Mouse (Mus musculus) adrenal gland, postnatal 36 days (tissue): Measurements from ENCODE around the gene Hoxa5. TPM values are rescaled to one million over a fixed set of nuclear protein-coding genes. Genes with fewer than 3 reads are reported as not detected.

Source experiments
- DNase-seq, 2 experiments: peaks; one replicate each; pipeline ENCODE4 v3.0.0; 2021; ENCODE audit warnings: mixed read lengths in 1 of 2
- total RNA-seq, 2 experiments: library from RNA; stranded (reverse); gene quantifications; 2 replicates each; pipeline ENCODE4 v1.2.3; 2021

Hoxa5 gene
- total RNA-seq, 2 experiments from 2014 or later, result 14.7 to 27.8 TPM

DNA sequence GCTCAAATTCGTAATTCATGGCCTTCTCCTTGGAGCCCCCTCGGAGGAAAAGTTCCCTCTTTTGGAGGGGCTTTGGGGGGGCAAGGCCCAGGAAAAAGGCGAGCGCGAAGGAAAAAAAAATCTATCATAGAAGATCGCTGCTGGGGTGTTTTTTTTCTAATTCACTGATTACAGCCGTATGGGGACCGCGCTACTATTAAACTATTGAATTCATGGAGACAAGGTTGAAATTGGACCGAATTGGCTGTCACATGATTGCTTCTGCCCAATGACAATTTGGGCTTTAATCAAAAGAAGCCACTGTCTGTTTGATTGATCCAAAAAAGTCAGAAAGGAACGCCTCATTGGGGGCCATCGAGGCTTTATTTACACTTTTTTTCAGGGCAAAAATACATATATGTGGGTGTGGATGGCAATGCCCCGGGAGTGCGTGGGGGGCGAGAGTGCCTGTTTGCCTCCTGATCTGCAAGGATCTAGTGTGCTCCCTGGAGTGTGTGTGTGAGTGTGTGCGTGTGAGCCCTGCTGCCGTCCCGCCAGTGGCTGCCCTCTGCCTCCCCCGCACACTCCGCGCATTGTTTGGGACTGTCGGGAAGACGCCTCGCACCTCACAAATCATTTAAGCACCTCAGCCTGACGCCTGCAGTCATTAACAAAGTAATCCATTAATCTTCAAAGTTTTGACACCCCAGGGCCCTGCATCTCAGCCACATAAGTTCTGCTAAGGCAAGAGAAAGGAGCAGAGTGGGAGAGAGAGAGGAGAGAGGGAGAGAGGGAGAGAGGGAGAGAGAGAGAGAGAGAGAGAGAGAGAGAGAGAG, 39.6 kb downstream of the Hoxa5 start, which contains the start of gene Hoxa2:
TSS of gene Hoxa2 (minus strand) at position 206 of the 815 bp plus-strand sequence.
- DNase-seq, result peak in 1 of 2 experiments; percentile 62

DNA sequence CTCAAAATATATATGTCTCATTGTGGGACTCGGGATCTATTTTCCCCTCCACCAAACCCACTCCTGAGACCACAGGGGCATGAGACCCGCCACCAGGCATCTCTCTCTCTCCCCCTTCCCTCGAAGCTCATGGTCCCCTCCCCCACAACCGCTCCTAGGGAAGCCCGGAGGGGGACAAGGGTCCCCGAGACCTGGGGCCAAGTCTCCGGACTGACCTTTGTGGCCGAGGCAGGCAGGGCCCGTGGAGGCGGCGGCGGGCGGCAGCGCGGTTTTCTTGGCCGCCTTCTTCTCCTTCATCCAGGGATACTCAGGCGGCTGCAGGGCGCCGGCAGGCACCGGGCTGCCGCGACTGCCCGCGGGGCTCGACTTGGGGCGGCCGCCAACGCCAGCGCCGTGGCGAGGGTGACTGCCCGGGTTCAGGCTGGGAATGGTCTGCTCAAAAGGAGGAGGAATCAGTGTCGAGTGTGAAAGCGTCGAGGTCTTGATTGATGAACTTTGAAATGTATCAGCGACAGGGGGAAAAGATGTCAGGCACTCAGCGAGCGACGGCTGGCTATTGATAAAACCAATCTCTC, 40.2 kb downstream of the Hoxa5 start:
- peak in 1 of 2 experiments; percentile 56 for DNase-seq

DNA sequence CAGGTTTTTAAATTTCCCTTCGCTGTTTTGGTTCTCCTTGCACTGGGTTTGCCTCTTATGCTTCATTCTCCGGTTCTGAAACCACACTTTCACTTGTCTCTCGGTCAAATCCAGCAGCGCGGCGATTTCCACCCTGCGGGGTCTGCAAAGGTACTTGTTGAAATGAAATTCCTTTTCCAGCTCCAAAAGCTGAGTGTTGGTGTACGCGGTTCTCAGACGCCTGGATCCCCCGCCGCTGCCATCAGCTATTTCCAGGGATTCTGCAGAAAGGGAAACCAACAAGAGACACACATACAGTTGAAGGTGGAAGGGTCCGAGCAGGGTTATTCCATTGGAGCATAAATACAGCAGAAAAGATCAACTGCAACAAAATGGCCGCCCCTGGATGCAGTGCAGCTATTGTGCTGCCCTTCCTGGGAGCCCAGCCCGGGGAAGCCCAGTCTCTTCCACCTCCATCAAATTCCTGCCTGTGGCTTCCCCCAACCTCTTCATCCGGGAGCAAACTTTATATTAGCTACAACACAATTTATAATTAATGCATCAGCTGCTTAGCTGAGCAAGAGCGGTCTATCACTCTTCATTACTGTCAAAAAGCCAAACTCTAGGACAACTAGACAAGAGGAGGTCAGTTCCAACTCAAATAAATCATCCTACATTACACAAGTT, 40.9 kb downstream of the Hoxa5 start:
- DNase-seq, result peak in 1 of 2 experiments; percentile 52

GRCm38 (mm10) chr6:52162611-52163365, 41.6 kb downstream of the Hoxa5 start:
- DNase-seq, result no peak

GRCm38 (mm10) chr6:52162093-52162380, 42.4 kb downstream of the Hoxa5 start:
- peak in 1 of 2 experiments; percentile 44 for DNase-seq

DNA sequence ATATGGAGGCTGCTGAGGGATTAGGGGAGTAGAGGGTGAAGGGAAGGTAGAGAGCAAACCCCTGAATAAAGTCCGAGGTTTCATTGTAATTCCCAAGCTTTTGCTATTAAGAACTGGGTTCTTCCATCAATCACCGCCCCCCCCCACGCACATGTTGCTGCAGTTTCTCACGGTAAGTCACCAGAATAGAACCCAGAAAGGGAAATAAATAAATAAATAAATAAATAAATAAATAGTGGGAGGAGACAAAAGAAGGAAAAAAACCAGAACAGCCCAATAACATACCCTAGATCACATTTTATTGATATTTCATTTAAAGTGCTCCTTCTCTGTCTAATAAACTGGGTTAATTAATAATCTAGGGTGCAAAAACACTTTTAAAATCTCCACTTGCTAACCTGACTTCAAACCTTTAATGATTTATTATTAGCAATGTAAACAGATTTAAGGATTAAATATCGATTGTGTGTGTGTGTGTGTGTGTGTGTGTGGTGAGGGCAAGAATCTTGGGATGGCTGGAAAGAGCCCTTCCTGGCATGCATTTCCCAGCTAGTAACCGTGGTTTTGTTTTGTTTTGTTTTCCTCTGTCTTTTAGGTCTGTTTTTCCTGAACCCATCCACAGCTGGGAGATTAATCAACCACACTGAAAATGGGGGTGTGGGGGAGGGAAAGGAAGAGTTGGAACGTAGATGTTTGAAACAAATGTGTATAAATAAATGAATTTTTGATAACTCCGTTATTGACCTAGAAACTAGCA, 42.9 kb downstream of the Hoxa5 start:
- DNase-seq, result no peak

- peak in 1 of 2 experiments; percentile 65 for DNase-seq
These were observed 43.7 kb downstream of the Hoxa5 start for GRCm38 (mm10) chr6:52160511-52161335.

- DNase-seq, result peak in 1 of 2 experiments; percentile 57
These were observed 44.4 kb downstream of the Hoxa5 start for GRCm38 (mm10) chr6:52159979-52160378.

DNA sequence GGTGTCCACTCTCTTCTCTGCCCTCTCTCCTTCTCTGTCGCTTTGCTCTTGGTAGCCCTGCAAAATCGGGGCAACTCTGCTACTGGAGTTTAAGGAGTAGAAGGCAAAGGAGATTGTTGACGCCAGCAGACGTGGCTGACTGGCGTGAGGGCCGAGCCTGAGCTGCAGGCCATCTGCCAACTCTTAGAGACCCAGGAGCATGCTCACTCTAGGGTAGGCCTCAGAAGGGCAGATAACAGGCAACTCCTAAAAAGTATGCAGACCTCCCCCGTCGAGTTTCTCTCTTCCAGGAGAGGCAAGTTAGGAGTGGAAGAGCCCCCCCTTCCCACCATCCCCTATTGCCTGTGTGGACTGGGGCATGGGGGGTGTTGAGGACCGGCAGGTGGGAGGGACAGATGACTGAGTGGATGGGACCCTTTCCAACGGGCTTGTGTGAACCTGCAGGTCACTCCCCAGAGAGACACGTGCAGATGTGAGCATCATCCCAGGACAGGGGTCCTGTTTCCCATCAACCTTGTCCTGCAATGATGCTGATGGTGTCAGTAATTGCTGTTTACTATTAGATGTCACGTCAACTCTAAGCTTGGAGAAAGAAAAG, 45.1 kb downstream of the Hoxa5 start:
- DNase-seq, result peak in 1 of 2 experiments; percentile 76

DNA sequence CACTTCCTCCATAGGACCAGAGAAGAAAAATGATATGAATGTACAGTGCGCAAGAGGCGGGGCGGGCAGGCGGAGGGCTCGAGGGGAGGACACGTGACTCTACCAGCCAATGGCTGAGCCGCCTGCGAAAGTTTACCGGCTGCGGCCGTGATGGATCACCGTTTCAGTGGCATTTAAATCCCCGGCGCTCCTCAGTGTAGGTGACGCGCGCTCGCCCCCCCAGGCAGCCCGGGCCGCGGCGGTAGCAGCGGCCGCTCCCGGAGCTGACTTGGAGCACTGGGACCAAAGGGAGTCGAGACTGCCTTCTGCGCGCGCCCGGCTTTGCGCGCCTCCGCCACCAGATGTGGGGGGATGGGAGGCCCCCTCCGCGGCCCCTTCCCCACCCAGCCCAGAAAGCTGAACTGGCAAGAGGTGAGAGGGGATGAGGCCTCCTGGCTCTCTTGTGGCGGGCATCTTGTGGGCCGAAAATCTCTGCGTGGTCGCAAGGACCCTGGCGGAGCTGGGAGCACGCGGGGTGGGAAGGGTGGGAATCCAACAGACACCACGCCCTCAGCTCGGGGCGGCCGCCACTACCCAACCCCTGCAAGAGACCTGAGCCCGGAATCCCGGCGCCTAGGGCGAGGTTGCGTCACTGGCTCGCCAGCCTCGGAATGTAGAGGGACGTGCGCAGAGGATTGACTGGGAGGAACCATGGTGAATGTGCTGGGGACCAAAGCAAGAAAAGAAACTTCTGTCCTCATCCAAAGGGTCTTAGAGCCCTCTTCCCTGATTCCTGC, 45.9 kb downstream of the Hoxa5 start, which contains the start of gene Hoxa1:
TSS of gene Hoxa1 (minus strand) at position 42 of the 776 bp plus-strand sequence.
- peak; percentile 92 to 94 for DNase-seq

DNA sequence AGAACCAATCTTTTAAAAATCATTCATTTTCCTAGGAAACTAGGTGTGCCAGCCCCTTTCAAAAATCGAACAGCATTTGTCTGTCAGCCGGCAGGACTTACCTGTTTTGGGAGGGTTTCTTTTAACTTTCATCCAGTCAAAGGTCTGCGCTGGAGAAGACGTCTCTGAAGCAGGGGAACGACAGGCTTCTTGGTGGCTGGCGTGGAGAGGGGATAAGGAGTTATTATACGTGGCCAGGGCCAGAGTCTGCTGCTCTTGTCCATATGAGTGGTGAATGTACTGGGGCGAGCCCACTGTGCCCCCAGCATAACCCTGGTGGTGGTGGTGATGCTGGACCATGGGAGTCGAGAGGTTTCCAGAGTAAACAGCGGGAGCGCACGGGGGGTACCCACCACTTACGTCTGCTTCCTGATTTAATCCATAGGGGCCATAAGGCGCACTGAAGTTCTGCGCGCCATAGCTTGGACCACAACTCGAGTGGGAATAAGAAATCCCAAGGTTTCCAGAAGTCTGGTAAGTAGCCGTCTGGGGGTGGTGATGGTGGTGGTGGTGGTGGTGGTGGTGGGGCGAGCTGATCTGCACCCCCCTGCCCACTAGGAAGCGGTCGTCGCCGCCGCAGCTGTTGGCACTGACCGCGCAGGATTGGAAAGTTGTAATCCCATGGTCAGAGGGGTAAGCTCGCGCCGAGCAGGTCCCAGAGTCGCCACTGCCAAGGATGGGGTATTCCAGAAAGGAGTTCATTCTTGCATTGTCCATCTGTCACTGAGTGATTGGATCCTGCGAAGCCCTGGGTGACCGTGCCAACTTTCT, 46.7 kb downstream of the Hoxa5 start:
- DNase-seq, result no peak

DNA sequence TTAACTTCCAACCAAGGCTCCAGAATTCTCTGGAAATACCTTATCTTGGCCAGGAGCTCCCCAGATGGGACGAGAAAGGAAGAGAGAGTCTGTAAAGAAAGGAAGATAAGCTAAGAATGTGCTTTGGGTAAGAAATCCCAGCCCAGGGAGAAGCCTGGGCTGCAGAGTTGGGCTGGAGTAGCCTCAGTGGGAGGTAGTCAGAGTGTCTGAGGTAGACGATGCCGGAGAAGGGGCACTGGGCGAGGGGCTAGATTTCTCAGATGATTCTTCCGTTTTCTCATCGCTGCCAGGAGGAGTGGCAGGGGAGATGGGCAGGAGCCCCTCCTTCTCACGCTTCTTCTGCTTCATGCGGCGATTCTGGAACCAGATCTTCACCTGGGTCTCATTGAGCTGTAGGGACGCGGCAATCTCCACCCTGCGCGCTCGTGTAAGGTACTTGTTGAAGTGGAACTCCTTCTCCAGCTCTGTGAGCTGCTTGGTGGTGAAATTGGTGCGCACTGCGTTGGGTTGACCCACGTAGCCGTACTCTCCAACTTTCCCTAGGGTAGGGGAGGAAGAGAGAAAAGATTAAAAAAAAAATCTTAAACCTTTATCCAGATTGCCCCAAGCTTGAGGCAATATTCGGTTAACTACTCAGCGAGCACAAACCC, 47.7 kb downstream of the Hoxa5 start:
- no peak for DNase-seq

GRCm38 (mm10) chr6:52155471-52155870, 48.9 kb downstream of the Hoxa5 start:
- DNase-seq, result no peak

- no peak for DNase-seq
These were observed 50.3 kb downstream of the Hoxa5 start for GRCm38 (mm10) chr6:52154044-52154443.

DNA sequence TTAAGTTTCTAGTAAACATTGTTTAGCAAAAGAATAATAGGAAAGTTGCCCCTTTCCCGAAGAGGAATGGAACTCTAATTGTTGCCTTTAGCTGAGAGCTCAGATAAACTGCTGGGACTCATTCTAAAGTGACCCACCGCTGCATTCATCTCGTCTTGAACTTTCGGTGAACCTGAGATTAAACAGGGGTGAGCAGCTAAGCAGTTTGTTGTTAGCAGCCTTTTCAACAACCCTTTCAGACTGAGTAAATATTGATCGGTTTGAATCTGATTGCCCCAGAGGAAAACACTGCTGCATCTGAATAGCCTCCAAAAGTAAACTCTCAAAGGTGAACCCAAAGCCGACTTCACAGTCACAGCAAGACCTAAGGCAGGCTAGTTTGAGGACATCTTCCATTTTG, 51.1 kb downstream of the Hoxa5 start:
- no peak for DNase-seq

DNA sequence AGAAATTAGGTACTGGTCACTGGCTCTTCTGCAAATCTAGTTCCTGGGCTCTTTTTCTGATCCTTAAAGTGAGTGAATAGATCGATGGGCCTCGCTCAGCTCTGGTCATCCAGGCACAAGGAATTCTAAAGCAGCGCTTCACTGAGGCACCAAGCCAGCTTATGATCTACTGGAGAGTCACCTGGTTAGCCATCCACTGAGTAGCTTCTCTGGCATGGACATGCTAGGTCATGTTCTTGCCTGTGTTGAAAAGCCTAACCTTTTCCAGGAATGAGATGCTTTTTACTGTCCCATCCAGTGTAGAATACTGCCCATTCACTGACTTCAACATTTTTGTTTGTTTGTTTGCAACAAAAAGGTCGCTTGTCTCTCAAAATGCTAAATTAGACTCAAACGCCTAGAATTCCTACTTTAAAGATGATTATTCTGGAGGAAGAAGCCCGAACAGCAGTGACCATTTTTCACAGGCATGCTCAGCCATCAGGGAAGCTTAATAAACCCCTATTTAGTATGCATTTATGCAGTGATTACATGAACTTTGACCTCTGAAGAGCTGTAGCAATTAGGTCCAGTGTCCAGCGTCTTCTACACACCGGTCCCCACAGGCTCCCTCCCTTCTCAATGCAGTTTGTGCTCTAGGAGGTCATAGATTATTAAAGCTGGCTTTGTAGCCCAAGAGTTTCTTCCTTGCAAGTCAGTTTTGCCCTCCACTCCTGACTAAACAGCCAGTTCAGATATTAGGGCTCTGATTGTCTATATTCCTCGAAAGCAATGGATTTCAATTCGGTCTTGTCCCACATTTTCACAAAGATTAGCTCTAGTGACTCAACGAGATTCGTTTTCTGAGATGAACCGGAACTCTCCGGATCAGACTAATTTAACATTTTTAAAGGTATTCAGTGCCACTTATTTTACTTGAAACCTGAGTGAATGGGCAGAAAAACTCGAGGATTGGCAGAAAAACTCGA, 51.9 kb downstream of the Hoxa5 start:
- no peak for DNase-seq
